Mouse (Mus musculus) liver, adult 2 months (tissue): Measurements from ENCODE around the gene Ssxb2. TPM values are rescaled to one million over a fixed set of nuclear protein-coding genes. Genes with fewer than 3 reads are reported as not detected.
"Not testable (repeated sequence)": the region's sequence is repeated elsewhere in the genome, so short reads cannot be mapped to it uniquely, and the experiment has no call there.

Experiments
- DNase-seq: peaks from one replicate; pipeline ENCODE4 v3.0.0-alpha.2; 2011; ENCODE audit warnings: low read depth, low spot score; ENCODE audit errors: extremely low read depth
- H3K27ac ChIP-seq: fragments of 200-500 bp; replicated peaks from 2 replicates; pipeline ENCODE4 v1.5.1; 2012; ENCODE audit warnings: low read depth, mild to moderate bottlenecking, control low read depth, inconsistent platforms, low read length; ENCODE audit not compliant: insufficient read depth
- H3K27me3 ChIP-seq: fragments of 200-500 bp; 2 replicates; pipeline ENCODE4 v1.6.1; 2012; ENCODE audit warnings: mild to moderate bottlenecking, moderate library complexity, low read length, inconsistent platforms; ENCODE audit not compliant: control insufficient read depth, insufficient read depth
- H3K36me3 ChIP-seq: fragments of 200-500 bp; 2 replicates; pipeline ENCODE4 v1.6.1; 2012; ENCODE audit warnings: low read length, inconsistent platforms; ENCODE audit not compliant: control insufficient read depth, insufficient read depth
- H3K4me1 ChIP-seq: fragments of 200-500 bp; 2 replicates; pipeline ENCODE4 v1.6.1; 2011; ENCODE audit warnings: low read length; ENCODE audit not compliant: control insufficient read depth, insufficient read depth
- H3K4me3 ChIP-seq: fragments of 200-500 bp; 2 replicates; pipeline ENCODE4 v1.5.1; 2011; ENCODE audit warnings: low read depth, mild to moderate bottlenecking, control low read depth, low read length, moderate library complexity; ENCODE audit not compliant: insufficient read depth
- H3K79me2 ChIP-seq: fragments of 200-500 bp; 2 replicates; pipeline ENCODE4 v1.6.1; 2012; ENCODE audit warnings: inconsistent platforms, mild to moderate bottlenecking, low read length, moderate library complexity; ENCODE audit not compliant: control insufficient read depth, insufficient read depth
- H3K9ac ChIP-seq: fragments of 200-500 bp; 2 replicates; pipeline ENCODE4 v1.6.1; 2012; ENCODE audit warnings: low read depth, mild to moderate bottlenecking, control low read depth, inconsistent platforms, low read length
- WGBS: fragments of 180-500 bp; shearing (Covaris S2); methylation state at CpG from one replicate; pipeline ENCODE4 v1.1.7; 2018; 5-methylcytosine and 5-hydroxymethylcytosine counted together
- polyA plus RNA-seq: library from polyadenylated mRNA; depleted of rRNA; stranded (reverse); fragments of >200 nt; gene quantifications from 2 replicates; pipeline ENCODE4 v1.2.3, GENCODE M21; 2012; rRNA removed
- total RNA-seq: library from RNA; depleted of rRNA; stranded (reverse); fragments of >200 nt; gene quantifications from 2 replicates; pipeline ENCODE4 v1.2.3, GENCODE M21; 2014; rRNA removed

The Ssxb2 gene
- total RNA-seq, result not detected in 2 replicates
- polyA plus RNA-seq, result not detected in 2 replicates

GRCm38 (mm10) chrX:8461626-8462025 lies at the start of gene Ssxb2:
TSS of gene Ssxb2 (minus strand) at chrX:8461726.
- whole genome bisulfite sequencing, result 83% methylated on average over 2 of the region's 2 CpGs
- not testable (repeated sequence) for DNase-seq, H3K4me3 ChIP-seq, H3K27ac ChIP-seq, H3K4me1 ChIP-seq, H3K36me3 ChIP-seq, H3K9ac ChIP-seq, H3K27me3 ChIP-seq, H3K79me2 ChIP-seq

GRCm38 (mm10) chrX:8413005-8413404 lies 48.5 kb downstream of the Ssxb2 start, which contains the start of gene Ssxb1:
TSS of gene Ssxb1 (plus strand) at chrX:8413305.
- not testable (repeated sequence) for H3K4me3 ChIP-seq, H3K79me2 ChIP-seq, H3K9ac ChIP-seq, H3K4me1 ChIP-seq, H3K27me3 ChIP-seq, DNase-seq, H3K36me3 ChIP-seq, H3K27ac ChIP-seq
- WGBS, result 22% methylated on average over 1 of the region's 1 CpGs

Other genes with a start within 250 kb of the Ssxb2 start
- gene Ftsj1, start 209.3 kb downstream of the Ssxb2 start, total RNA-seq, result 11.0 and 16.8 TPM in 2 replicates
- gene Ftsj1, start 209.3 kb downstream of the Ssxb2 start, polyA plus RNA-seq, result 29.9 and 31.1 TPM in 2 replicates
- 0.18 and 0.20 TPM in 2 replicates for gene Slc38a5, start 190.6 kb downstream of the Ssxb2 start, total RNA-seq
- gene Slc38a5, start 190.6 kb downstream of the Ssxb2 start, polyA plus RNA-seq, result 0.22 and 0.24 TPM in 2 replicates
- gene Ssxb10, start 134.3 kb downstream of the Ssxb2 start, total RNA-seq, result not detected in 2 replicates
- not detected in 2 replicates for gene Ssxb10, start 134.3 kb downstream of the Ssxb2 start, polyA plus RNA-seq
- gene Ssxb9, start 94.7 kb downstream of the Ssxb2 start, total RNA-seq, result not detected in 2 replicates
- gene Ssxb9, start 94.7 kb downstream of the Ssxb2 start, polyA plus RNA-seq, result not detected in 2 replicates
- gene Ssxb1, start 48.4 kb downstream of the Ssxb2 start, total RNA-seq, result not detected in 2 replicates
- gene Ssxb1, start 48.4 kb downstream of the Ssxb2 start, polyA plus RNA-seq, result not detected in 2 replicates
- not detected in 2 replicates for gene Gm14459, start 63.2 kb upstream of the Ssxb2 start, total RNA-seq
- gene Gm14459, start 63.2 kb upstream of the Ssxb2 start, polyA plus RNA-seq, result not detected in 2 replicates
- gene Ssxb6, start 86.5 kb upstream of the Ssxb2 start, total RNA-seq, result not detected in 2 replicates
- gene Ssxb6, start 86.5 kb upstream of the Ssxb2 start, polyA plus RNA-seq, result not detected in 2 replicates
- gene Ssxb3, start 130.1 kb upstream of the Ssxb2 start, total RNA-seq, result not detected in 2 replicates
- gene Ssxb3, start 130.1 kb upstream of the Ssxb2 start, polyA plus RNA-seq, result not detected in 2 replicates
- gene Ssxb8, start 229.1 kb upstream of the Ssxb2 start, total RNA-seq, result not detected in 2 replicates
- gene Ssxb8, start 229.1 kb upstream of the Ssxb2 start, polyA plus RNA-seq, result not detected in 2 replicates